Mouse (Mus musculus) brain, embryonic 14.5 days (tissue): ENCODE measurements around the gene 1110017D15Rik.

ENCODE experiments used
- CTCF ChIP-seq: fragments of 200-500 bp; IDR thresholded peaks from 2 replicates; pipeline ENCODE4 v1.5.1; 2012; ENCODE audit warnings: inconsistent platforms, mild to moderate bottlenecking, moderate library complexity, borderline replicate concordance; ENCODE audit not compliant: insufficient read depth, insufficient read length; ENCODE audit errors: extremely low read depth
- POLR2A ChIP-seq: fragments of 200-500 bp; IDR thresholded peaks from 2 replicates; pipeline ENCODE4 v1.6.1; 2012; ENCODE audit warnings: mild to moderate bottlenecking, inconsistent platforms, borderline replicate concordance; ENCODE audit not compliant: poor library complexity, insufficient read depth, insufficient read length, severe bottlenecking; ENCODE audit errors: extremely low read depth

- TF ChIP-seq CTCF (no peak), POLR2A (no peak)
Measured at GRCm38 (mm10) chr4:41523839-41524238, 6.7 kb upstream of the 1110017D15Rik start.
